Mouse (Mus musculus): ENCODE results near the gene Cnksr1.
A peak's percentile ranks its signal among the peaks of the same experiment; 100 is the strongest.

The Cnksr1 gene

GRCm38 (mm10) chr4:134252911-134253721 lies 14.9 kb upstream of the Cnksr1 start:
- DNase-seq (ENCODE audit: low read depth, low spot score) = no peak

- DNase-seq (ENCODE audit: low read depth, low spot score) = peak; percentile 79
These were observed 14.1 kb upstream of the Cnksr1 start for GRCm38 (mm10) chr4:134252131-134252910.

GRCm38 (mm10) chr4:134251241-134252130 lies 13.3 kb upstream of the Cnksr1 start:
- peak; percentile 57 for DNase-seq (ENCODE audit: low read depth, low spot score)

GRCm38 (mm10) chr4:134250930-134251240 lies 12.7 kb upstream of the Cnksr1 start:
- DNase-seq (ENCODE audit: low read depth, low spot score) = no peak

GRCm38 (mm10) chr4:134250116-134250929 lies 12.1 kb upstream of the Cnksr1 start:
- no peak for DNase-seq (ENCODE audit: low read depth, low spot score)

- DNase-seq (ENCODE audit: low read depth, low spot score) = peak; percentile 58
These were observed 11.5 kb upstream of the Cnksr1 start for GRCm38 (mm10) chr4:134249651-134250050.

GRCm38 (mm10) chr4:134246719-134247258 lies 8.6 kb upstream of the Cnksr1 start, which contains the start of gene Gm30191:
Gene Gm30191, plus strand, starts transcription at chr4:134246935.
- no peak for DNase-seq (ENCODE audit: low read depth, low spot score)

GRCm38 (mm10) chr4:134246256-134246655 lies 8.1 kb upstream of the Cnksr1 start:
- DNase-seq (ENCODE audit: low read depth, low spot score) = no peak

GRCm38 (mm10) chr4:134245148-134245843 lies 7.1 kb upstream of the Cnksr1 start, which contains the start of gene Zfp593:
Gene Zfp593, minus strand, starts transcription at chr4:134245592.
- peak; percentile 91 for DNase-seq (ENCODE audit: low read depth, low spot score)

GRCm38 (mm10) chr4:134243516-134244250 lies 5.5 kb upstream of the Cnksr1 start, which contains the start of gene E130218I03Rik:
Gene E130218I03Rik, plus strand, starts transcription at chr4:134243662.
- DNase-seq (ENCODE audit: low read depth, low spot score) = no peak

GRCm38 (mm10) chr4:134238686-134239085 lies 487 bp upstream of the Cnksr1 start:
- DNase-seq (ENCODE audit: low read depth, low spot score) = no peak

GRCm38 (mm10) chr4:134237582-134238278 lies 469 bp downstream of the Cnksr1 start:
- DNase-seq (ENCODE audit: low read depth, low spot score) = no peak

GRCm38 (mm10) chr4:134234876-134235275 lies 3.3 kb downstream of the Cnksr1 start:
- DNase-seq (ENCODE audit: low read depth, low spot score) = no peak

- no peak for DNase-seq (ENCODE audit: low read depth, low spot score)
These were observed 7.8 kb downstream of the Cnksr1 start for GRCm38 (mm10) chr4:134230431-134230830.

GRCm38 (mm10) chr4:134227194-134227593 lies 11.0 kb downstream of the Cnksr1 start, which contains the start of gene Catsper4:
Gene Catsper4, minus strand, starts transcription at chr4:134227383.
- no peak for DNase-seq (ENCODE audit: low read depth, low spot score)

- DNase-seq (ENCODE audit: low read depth, low spot score) = no peak
These were observed 15.2 kb downstream of the Cnksr1 start for GRCm38 (mm10) chr4:134222793-134223600.

GRCm38 (mm10) chr4:134206488-134207053 lies 31.6 kb downstream of the Cnksr1 start:
- DNase-seq (ENCODE audit: low read depth, low spot score) = no peak
